Mouse (Mus musculus) hindbrain, embryonic 12.5 days (tissue): Measurements from ENCODE around the gene Rxrb. TPM values are rescaled to one million over a fixed set of nuclear protein-coding genes. Genes with fewer than 3 reads are reported as not detected.
"Not testable (repeated sequence)": the region's sequence is repeated elsewhere in the genome, so short reads cannot be mapped to it uniquely, and the experiment has no call there.

Experiments
- ATAC-seq: fragments of 200-750 bp; cut with Nextera tagmentation; 2 replicates; pipeline ENCODE4 v1.8.0; 2017; ENCODE audit warnings: moderate TSS enrichment; ENCODE audit not compliant: low FRiP score
- H3K27ac ChIP-seq: fragments of 300-500 bp; sonication (generic); 2 replicates; pipeline ENCODE4 v1.5.1; 2016; ENCODE audit warnings: mild to moderate bottlenecking
- H3K27me3 ChIP-seq: fragments of 300-500 bp; sonication (generic); 2 replicates; pipeline ENCODE4 v1.6.1; 2016; ENCODE audit warnings: mild to moderate bottlenecking
- H3K36me3 ChIP-seq: fragments of 300-500 bp; sonication (generic); 2 replicates; pipeline ENCODE4 v1.6.1; 2016; ENCODE audit warnings: mild to moderate bottlenecking
- H3K4me1 ChIP-seq: fragments of 300-500 bp; sonication (generic); 2 replicates; pipeline ENCODE4 v1.6.1; 2016
- H3K4me2 ChIP-seq: fragments of 300-500 bp; sonication (generic); replicated peaks from 2 replicates; pipeline ENCODE4 v1.6.1; 2016; ENCODE audit warnings: mild to moderate bottlenecking
- H3K4me3 ChIP-seq: fragments of 300-500 bp; sonication (generic); 2 replicates; pipeline ENCODE4 v1.5.1; 2016; ENCODE audit warnings: mild to moderate bottlenecking
- H3K9ac ChIP-seq: fragments of 300-500 bp; sonication (generic); 2 replicates; pipeline ENCODE4 v1.6.1; 2016; ENCODE audit warnings: mild to moderate bottlenecking, moderate library complexity
- H3K9me3 ChIP-seq: fragments of 300-500 bp; sonication (generic); replicated peaks from 2 replicates; pipeline ENCODE4 v1.6.1; 2016; ENCODE audit warnings: mild to moderate bottlenecking
- WGBS: fragments of 180-500 bp; shearing (Covaris S2); methylation state at CpG from one replicate; pipeline ENCODE4 v1.1.7; 2016; 5-methylcytosine and 5-hydroxymethylcytosine counted together
- polyA plus RNA-seq: library from polyadenylated mRNA; unstranded; fragments of >200 nt; fragmentation: Nextera tagmentation; extraction: Ambion mirVana; gene quantifications from 2 replicates; pipeline ENCODE4 v1.2.1, GENCODE M21; 2016

Rxrb gene
- polyA plus RNA-seq: 64.9 and 68.3 TPM in 2 replicates

DNA sequence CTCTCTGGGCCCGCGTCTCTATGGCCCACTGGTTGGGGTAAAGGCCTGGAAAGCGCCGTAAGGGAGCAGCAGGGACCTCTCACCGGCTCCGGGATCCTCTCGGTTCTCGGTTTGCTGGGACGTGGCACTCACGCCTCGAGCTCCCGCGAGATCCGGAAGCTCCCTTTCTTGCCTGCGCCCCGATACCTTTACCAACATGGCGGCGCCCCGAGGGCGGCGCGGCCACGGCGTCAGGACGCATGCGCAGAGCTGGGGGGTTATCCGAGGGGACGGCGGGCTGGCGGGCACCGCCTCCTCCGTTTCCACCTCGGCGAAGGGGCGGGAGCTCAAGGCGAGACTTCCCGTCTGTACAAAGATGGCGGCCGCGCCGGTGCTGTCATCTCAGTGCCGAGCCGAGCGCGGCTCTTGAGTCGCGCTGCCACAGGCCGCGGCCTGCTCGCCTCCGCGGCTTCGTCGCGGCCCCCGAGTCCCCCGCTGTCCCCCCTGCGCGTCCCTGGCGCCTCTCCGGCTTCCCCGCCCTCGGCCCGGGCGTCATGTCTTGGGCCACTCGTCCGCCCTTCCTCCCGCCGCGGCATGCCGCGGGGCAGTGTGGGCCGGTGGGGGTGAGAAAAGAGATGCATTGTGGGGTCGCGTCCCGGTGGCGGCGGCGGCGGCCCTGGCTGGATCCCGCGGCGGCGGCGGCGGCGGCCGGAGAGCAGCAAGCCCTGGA, at the start of gene Rxrb, which contains the start of gene Slc39a7:
Gene Rxrb (plus strand): TSS at position 348 of the 709 bp plus-strand sequence.
Gene Slc39a7 (minus strand): TSS at position 218 of the 709 bp plus-strand sequence.
- ATAC-seq: peak; percentile 81
- peak within 1 kb of the TSS; percentile 98 for H3K9ac ChIP-seq
- peaks cover 54% of the 10 kb centered on the region for H3K4me1 ChIP-seq
- peak within 1 kb of the TSS; percentile 98 for H3K27ac ChIP-seq
- under 1% methylated on average over 78 of the region's 88 CpGs for WGBS
- H3K4me2 ChIP-seq: peak within 1 kb of the TSS; percentile 83
- no peaks in the 10 kb centered on the region for H3K9me3 ChIP-seq
- peaks cover 41% of the 10 kb centered on the region for H3K36me3 ChIP-seq
- H3K4me3 ChIP-seq: peak within 1 kb of the TSS; percentile 95
- no peaks in the 10 kb centered on the region for H3K27me3 ChIP-seq

GRCm38 (mm10) chr17:33982136-33982535, 49.5 kb upstream of the Rxrb start:
- Histone ChIP-seq H3K4me3 (peak overlapping the region; percentile 50; the same call in 1 of the 2 replicates), H3K4me1 (peaks cover 13% of the 10 kb centered on the region), H3K4me2 (peak overlapping the region; percentile 66), H3K27me3 (peaks cover 38% of the 10 kb centered on the region)
- WGBS: 10% methylated on average over 8 of the region's 8 CpGs
- H3K36me3 ChIP-seq, H3K9ac ChIP-seq, ATAC-seq, H3K9me3 ChIP-seq, H3K27ac ChIP-seq: not testable (repeated sequence)

DNA sequence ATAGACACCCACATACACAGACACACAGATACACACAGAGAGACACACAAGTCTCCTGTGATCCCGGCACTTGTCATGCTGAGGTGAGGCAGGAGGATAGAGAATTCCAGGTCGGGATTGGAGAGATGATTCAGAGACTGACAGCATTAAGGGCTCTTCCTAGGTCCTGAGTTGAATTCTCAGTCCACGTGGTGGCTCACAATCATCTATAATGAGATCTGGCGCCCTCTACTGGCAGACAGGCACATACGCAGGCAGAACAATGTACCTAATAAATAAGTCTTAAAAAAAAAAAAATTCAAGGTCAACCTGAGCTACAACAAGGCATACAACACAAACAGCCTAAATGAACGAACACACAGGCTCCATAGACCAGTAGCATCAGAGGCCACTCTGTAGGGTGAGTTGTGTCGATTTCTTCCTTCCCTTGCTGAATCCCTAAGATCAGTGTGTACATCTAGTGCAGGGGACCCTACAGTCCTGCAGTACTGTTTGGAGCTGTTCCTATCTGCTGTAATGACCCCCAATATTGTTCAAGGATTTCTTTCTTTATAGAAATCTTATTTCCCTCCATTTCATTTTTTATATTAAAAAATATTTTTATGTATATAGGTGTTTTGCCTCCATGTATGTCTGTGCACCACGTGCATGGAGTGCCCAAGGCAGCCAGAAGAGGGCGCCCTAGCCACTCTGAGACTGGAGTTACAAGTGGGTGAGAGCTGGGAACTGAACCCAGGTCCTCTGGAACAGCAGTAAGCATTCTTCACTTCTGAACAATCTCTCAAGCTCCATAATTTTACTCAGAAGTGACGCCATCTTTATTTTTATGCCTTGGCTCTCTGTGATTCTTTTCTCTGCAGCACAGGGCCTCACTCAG, 39.6 kb upstream of the Rxrb start:
- ATAC-seq: no peak; the same call in 1 of the 2 replicates

DNA sequence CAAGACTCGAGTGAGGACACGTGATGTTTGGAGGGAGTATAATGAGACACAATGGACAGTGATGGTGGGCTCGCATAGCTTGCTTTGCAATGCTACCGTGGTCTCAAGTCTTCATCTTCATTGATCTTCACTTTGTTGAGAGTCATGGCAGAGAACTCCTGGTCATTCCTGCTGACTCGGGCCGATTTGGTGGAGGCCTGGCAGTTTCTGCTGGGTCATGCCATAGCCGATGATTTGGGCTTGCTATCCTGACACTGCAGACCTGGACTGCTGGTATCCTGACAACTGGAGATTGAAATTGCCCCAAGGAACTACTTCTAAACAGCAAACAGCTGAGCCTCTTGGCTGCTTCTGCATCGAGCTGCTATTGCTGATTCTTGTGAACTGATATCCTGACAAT, 36.7 kb upstream of the Rxrb start:
- Histone ChIP-seq H3K36me3 (no peaks in the 10 kb centered on the region), H3K9me3 (no peaks in the 10 kb centered on the region), H3K4me1 (peaks cover 8% of the 10 kb centered on the region), H3K4me2 (no peak overlapping the region), H3K27me3 (peaks cover 23% of the 10 kb centered on the region), H3K9ac (no peak overlapping the region), H3K27ac (no peak overlapping the region), H3K4me3 (no peak overlapping the region)
- WGBS: 92% methylated on average over 8 of the region's 8 CpGs
- no peak for ATAC-seq

More for the DNA sequence above, 39.6 kb upstream of the Rxrb start:
- Histone ChIP-seq H3K36me3 (no peaks in the 10 kb centered on the region), H3K27ac (no peak overlapping the region), H3K4me1 (no peaks in the 10 kb centered on the region), H3K4me2 (no peak overlapping the region), H3K9me3 (no peaks in the 10 kb centered on the region), H3K9ac (no peak overlapping the region), H3K27me3 (peaks cover 9% of the 10 kb centered on the region), H3K4me3 (no peak overlapping the region)
- WGBS: 31% methylated on average over 10 of the region's 10 CpGs

DNA sequence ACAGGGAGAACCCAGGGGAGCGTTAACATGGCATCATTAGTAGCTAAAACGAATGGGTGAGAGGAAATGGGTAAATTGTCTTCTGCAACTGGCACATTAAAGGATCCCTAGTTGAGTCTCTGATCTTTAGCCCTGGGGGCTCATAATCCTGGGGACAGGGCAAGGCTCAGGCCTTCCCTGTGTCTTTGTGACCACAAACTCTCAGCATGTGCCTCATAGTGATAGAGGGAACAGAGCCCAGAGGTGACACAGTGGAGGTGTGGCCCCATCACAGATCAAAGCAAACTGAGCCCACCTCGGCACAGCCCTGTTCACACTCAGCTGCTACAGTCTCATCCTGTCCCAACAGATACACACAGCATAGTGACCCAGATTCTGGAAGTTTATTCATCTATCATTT, 36.0 kb upstream of the Rxrb start:
- Histone ChIP-seq H3K4me2 (no peak overlapping the region), H3K4me1 (peaks cover 14% of the 10 kb centered on the region), H3K27ac (no peak overlapping the region), H3K9me3 (no peaks in the 10 kb centered on the region), H3K27me3 (peaks cover 30% of the 10 kb centered on the region), H3K9ac (no peak overlapping the region), H3K36me3 (no peaks in the 10 kb centered on the region), H3K4me3 (no peak overlapping the region)
- no peak for ATAC-seq
- 68% methylated on average over 3 of the region's 3 CpGs for WGBS

- WGBS: 86% methylated on average over 2 of the region's 2 CpGs
- peaks cover 44% of the 10 kb centered on the region for H3K27me3 ChIP-seq
- ATAC-seq: not testable (repeated sequence)
Observed at GRCm38 (mm10) chr17:33997025-33997424, 34.6 kb upstream of the Rxrb start.

DNA sequence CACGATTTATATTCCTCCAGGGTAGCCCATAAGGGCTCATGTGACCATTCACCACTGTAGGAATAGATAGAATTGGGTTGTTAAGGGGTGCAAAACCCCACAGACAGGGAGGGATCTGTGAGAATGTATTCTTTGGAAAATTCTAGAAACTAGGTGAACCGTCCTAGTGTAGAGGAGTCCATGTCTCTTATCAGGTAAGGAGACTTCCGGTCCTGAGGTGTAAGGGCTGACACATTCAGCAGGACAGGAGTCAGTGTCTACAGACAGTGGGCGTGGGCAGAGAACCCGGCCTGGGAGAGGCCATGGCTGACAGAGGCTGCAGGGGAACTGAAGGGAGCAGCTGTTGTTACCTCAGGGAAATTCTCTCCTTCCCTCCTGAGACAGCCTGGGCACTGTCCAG, 32.9 kb upstream of the Rxrb start:
- not testable (repeated sequence) for ATAC-seq, H3K4me2 ChIP-seq, H3K27ac ChIP-seq, H3K4me3 ChIP-seq, H3K9me3 ChIP-seq, H3K36me3 ChIP-seq, H3K9ac ChIP-seq
- 59% methylated on average over 5 of the region's 5 CpGs for WGBS
- Histone ChIP-seq H3K4me1 (peaks cover 14% of the 10 kb centered on the region), H3K27me3 (peaks cover 49% of the 10 kb centered on the region)

More at GRCm38 (mm10) chr17:33997025-33997424, 34.6 kb upstream of the Rxrb start:
- not testable (repeated sequence) for H3K36me3 ChIP-seq, H3K4me3 ChIP-seq, H3K9me3 ChIP-seq, H3K27ac ChIP-seq, H3K4me2 ChIP-seq, H3K9ac ChIP-seq
- H3K4me1 ChIP-seq: peaks cover 14% of the 10 kb centered on the region

DNA sequence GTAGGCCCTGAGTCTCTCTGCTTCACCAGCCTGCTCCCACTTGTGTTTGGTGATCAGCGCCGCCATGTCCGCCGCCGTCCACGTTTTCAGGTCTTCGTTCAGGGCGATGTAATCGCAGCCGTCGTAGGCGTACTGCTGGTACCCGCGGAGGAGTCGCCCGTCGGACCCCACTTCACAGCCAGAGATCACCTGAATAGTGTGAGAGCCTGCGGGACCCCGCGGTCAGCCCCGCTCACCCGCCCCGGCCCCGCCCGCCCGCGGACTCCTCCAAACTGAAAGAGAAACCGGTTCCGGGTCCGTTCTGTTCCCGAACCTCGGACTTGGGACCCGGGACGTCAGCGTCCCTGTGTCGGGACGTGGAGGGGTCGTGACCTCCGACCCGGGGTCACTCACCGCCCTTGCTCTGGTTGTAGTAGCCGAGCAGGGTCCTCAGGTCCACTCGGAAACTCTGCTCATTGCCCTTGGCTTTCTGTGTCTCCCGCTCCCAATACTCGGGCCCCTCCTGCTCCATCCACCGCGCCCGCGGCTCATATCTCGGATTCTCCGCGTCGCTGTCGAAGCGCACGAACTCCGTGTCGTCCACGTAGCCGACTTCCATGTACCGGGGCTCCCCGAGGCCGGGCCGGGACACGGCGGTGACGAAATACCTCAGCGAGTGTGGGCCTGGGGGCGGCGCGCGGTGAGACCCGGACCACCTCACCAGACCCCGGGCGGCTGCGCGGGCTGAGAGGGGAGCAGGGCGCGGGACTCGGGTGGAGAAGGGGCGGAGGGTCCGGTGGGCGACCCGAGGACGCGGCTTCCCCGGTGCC, 32.1 kb upstream of the Rxrb start:
- Histone ChIP-seq H3K4me1 (peaks cover 14% of the 10 kb centered on the region), H3K9me3 (no peaks in the 10 kb centered on the region), H3K4me2 (peak overlapping the region; percentile 96), H3K9ac (peak overlapping the region; percentile 59), H3K27ac (no peak overlapping the region), H3K4me3 (peak overlapping the region; percentile 53), H3K36me3 (no peaks in the 10 kb centered on the region), H3K27me3 (peaks cover 49% of the 10 kb centered on the region)
- WGBS: 4% methylated on average over 87 of the region's 87 CpGs
- ATAC-seq: peak; percentile 46

DNA sequence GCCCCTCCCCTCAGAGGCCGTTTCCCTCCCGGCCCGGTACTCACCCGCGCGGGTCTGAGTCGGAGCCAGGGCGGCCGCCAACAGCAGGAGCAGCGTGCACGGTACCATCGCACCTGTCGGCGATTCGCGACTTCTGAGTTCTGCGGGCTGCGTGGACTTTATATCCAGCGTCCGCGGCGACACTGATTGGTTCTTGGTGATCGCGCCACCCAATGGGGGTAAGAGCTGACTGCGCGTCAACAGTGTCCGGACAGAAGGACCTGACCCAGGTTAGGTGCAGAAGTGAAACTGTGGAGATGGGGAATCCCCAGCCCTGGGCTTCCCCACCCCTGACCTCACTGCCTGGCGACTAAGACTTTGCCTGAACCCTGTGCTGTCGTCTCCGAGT, 31.5 kb upstream of the Rxrb start, which contains the start of gene H2-K1:
Gene H2-K1 (minus strand): TSS at position 198 of the 388 bp plus-strand sequence.
- H3K4me3 ChIP-seq: peak within 1 kb of the TSS; percentile 53
- H3K27ac ChIP-seq: no peak within 1 kb of the TSS
- H3K9ac ChIP-seq: peak within 1 kb of the TSS; percentile 59
- WGBS: under 1% methylated on average over 30 of the region's 30 CpGs
- H3K4me2 ChIP-seq: peak within 1 kb of the TSS; percentile 96
- H3K36me3 ChIP-seq: no peaks in the 10 kb centered on the region
- no peaks in the 10 kb centered on the region for H3K9me3 ChIP-seq
- H3K27me3 ChIP-seq: peaks cover 49% of the 10 kb centered on the region
- peak; percentile 81 for ATAC-seq
- H3K4me1 ChIP-seq: peaks cover 14% of the 10 kb centered on the region

DNA sequence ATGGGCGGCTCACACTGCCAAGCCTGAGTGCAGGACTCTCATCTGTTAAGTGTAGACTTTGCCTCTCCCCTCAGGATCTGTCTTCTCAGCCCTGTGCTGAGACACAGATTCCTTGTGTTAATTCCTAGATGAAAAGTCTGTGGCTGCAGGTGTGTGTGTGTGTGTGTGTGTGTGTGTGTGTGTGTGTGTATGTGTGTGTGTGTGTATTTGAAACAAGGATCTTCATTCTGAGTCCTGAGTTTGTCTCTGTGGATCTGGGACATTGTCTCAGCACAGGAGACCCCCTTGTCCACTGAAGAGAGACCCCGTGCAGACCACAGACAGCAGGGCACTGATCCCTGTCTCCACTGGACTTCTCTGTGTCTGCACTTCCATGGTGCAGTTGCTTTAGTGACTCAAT, 30.8 kb upstream of the Rxrb start:
- H3K9me3 ChIP-seq, H3K9ac ChIP-seq, H3K4me2 ChIP-seq, H3K36me3 ChIP-seq, H3K27ac ChIP-seq, ATAC-seq: not testable (repeated sequence)
- H3K4me3 ChIP-seq: peak overlapping the region; percentile 53; the same call in 1 of the 2 replicates
- H3K27me3 ChIP-seq: peaks cover 49% of the 10 kb centered on the region
- WGBS: 42% methylated on average over 2 of the region's 2 CpGs
- peaks cover 14% of the 10 kb centered on the region for H3K4me1 ChIP-seq

- Histone ChIP-seq H3K27ac (no peak overlapping the region), H3K4me2 (no peak overlapping the region), H3K4me1 (peaks cover 14% of the 10 kb centered on the region), H3K36me3 (no peaks in the 10 kb centered on the region), H3K27me3 (peaks cover 38% of the 10 kb centered on the region), H3K9me3 (no peaks in the 10 kb centered on the region; the same call in 1 of the 2 replicates), H3K4me3 (no peak overlapping the region), H3K9ac (no peak overlapping the region)
- no peak for ATAC-seq
- 4% methylated on average over 5 of the region's 5 CpGs for WGBS
Observed at GRCm38 (mm10) chr17:34003426-34003825, 28.2 kb upstream of the Rxrb start.
